ENCODE assay signal across 10 mouse cellular contexts in the genomic region with DNA sequence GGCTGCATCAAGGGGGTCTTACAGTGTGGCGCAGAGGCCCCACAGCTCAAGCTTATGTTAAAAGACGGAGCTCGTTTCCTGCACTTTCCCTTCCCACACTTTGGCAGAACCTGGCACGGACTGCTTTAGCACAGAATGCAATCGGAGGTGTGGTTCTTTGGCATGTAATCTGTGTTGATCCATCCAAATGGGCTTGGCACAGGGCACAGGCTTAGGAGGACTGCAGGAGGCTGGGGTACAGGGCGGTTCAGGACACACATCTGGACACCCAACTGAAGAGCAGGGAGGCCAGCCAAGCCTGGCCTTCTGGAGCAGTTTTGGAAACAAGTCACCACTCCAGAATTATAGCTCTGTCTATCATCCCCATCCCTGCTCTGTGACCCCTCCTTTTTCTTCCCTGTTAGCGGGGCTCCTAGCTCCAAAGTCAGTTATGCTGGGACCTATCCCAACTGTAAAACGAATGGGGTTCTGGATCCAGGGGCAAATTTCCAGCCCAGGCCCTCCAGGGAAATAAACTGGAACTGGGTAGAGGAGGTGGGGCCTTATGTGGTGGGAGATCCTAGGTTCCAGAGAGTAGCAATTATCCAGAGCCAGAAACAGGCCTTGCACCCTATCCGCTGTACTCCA. TPM values are rescaled to one million over a fixed set of nuclear protein-coding genes. Genes with fewer than 3 reads are reported as not detected.
DNase-seq lines count a peak whose midpoint lies in the region; ATAC-seq lines count a peak whose summit lies in the region.
"Had no signal": no experiment of that assay in that cellular context is flagged by ENCODE, and none has a peak within 500 bp of the region (broad histone marks: within the 10 kb centered on the region; RNA-seq: fewer than 3 reads in every experiment).

No protein-coding gene starts in this region.

- H3K9me3 ChIP-seq in limb, embryonic 13.5 days = no peaks in the 10 kb centered on the region

- H3K4me2 ChIP-seq in limb, embryonic 13.5 days (replicated peaks) = peak overlapping the region; percentile 37; the same call in 1 of the 2 replicates

- intact Hi-C loops in gastrocnemius, postnatal 36 days (cut with DNase I) = no loop called here

- DNase-seq in left cerebral cortex, adult 18-20 months (ENCODE audit: low spot score in 2 of 2) = peak; percentile 47 to 50
- DNase-seq in left cerebral cortex, adult 11 months (ENCODE audit: low spot score) = no peak
- peak; percentile 69 for DNase-seq in cerebellum, adult 8-10 months
- peak; percentile 62 to 71 for DNase-seq in gastrocnemius, postnatal 36 days
- no peak for DNase-seq in spleen, adult 18-20 months
- no peak for DNase-seq in thymus, postnatal 14 days

- H3K27me3 ChIP-seq in limb, embryonic 13.5 days = peaks cover 14% of the 10 kb centered on the region; the same call in 1 of the 2 replicates

- peaks cover 38% of the 10 kb centered on the region for H3K4me1 ChIP-seq in limb, embryonic 13.5 days

- 41% methylated on average over 9 of the region's 9 CpGs for WGBS in limb, embryonic 13.5 days

- ATAC-seq in limb, embryonic 13.5 days (ENCODE audit: low FRiP score, low read depth) = peak; percentile 71
- no peak for ATAC-seq in monocyte, adult 5-6 weeks (replicated peaks; ENCODE audit: insufficient number of reproducible peaks, low FRiP score, low TSS enrichment, poor library complexity, severe bottlenecking)
- ATAC-seq: Patski had no signal

- no peak overlapping the region for H3K9ac ChIP-seq in limb, embryonic 13.5 days

- H3K4me3 ChIP-seq in limb, embryonic 13.5 days = no peak overlapping the region

- H3K27ac ChIP-seq in limb, embryonic 13.5 days = peak overlapping the region; percentile 81
- H3K27ac ChIP-seq: macrophage had no signal

- no peaks in the 10 kb centered on the region for H3K36me3 ChIP-seq in limb, embryonic 13.5 days

RNA-seq across cellular contexts. Expression of a gene that starts 5.2 kb away (rescaled TPM):
- total RNA-seq in left cerebral cortex, adult 18-20 months (2021) = 100 to 1,000 TPM; 257 to 300 TPM
- total RNA-seq in gastrocnemius, postnatal 36 days (2021) = under 1 TPM; 0.07 to 0.23 TPM
- 0.60 and 0.61 TPM in 2 replicates for polyA plus RNA-seq in limb, embryonic 13.5 days (2015; fragmentation: Nextera tagmentation; extraction: Ambion mirVana)
- not detected in 3 replicates for total RNA-seq in monocyte, adult 5-6 weeks (2017)
- polyA plus RNA-seq: macrophage, Patski had no signal

RNA-seq across cellular contexts. Expression of a gene that starts 36.5 kb away (rescaled TPM):
- total RNA-seq in left cerebral cortex, adult 18-20 months (2021) = 1 to 10 TPM; 2.6 to 3.3 TPM
- total RNA-seq in gastrocnemius, postnatal 36 days (2021) = 10 to 100 TPM; 26.7 to 34.9 TPM
- 319 TPM in 2 replicates for polyA plus RNA-seq in limb, embryonic 13.5 days (2015; fragmentation: Nextera tagmentation; extraction: Ambion mirVana)
- not detected in 3 replicates for total RNA-seq in monocyte, adult 5-6 weeks (2017)
- polyA plus RNA-seq: macrophage, Patski had no signal

RNA-seq across cellular contexts. Expression of a gene that starts 45.5 kb away (rescaled TPM):
- 10 to 100 TPM; 22.9 to 23.9 TPM for total RNA-seq in left cerebral cortex, adult 18-20 months (2021)
- total RNA-seq in gastrocnemius, postnatal 36 days (2021) = 1 to 10 TPM; 2.6 to 3.8 TPM
- 87.3 and 87.8 TPM in 2 replicates for polyA plus RNA-seq in limb, embryonic 13.5 days (2015; fragmentation: Nextera tagmentation; extraction: Ambion mirVana)
- 14.7 to 31.5 TPM (median 15.7 TPM) in 3 replicates for total RNA-seq in monocyte, adult 5-6 weeks (2017)

RNA-seq across cellular contexts. Expression of a gene that starts 56.2 kb away (rescaled TPM):
- total RNA-seq in left cerebral cortex, adult 18-20 months (2021) = 10 to 100 TPM; 43.4 to 43.8 TPM
- 1 to 10 TPM; 3.9 to 5.2 TPM for total RNA-seq in gastrocnemius, postnatal 36 days (2021)
- 31.9 and 32.6 TPM in 2 replicates for polyA plus RNA-seq in limb, embryonic 13.5 days (2015; fragmentation: Nextera tagmentation; extraction: Ambion mirVana)
- total RNA-seq in monocyte, adult 5-6 weeks (2017) = not detected in 3 replicates

Comparison
In these comparisons a context has a peak if more than half of its experiments do, and no peak if none do; other contexts are left out.
1. DNase-seq: peak in left cerebral cortex, adult 18-20 months (2 of 2), cerebellum, adult 8-10 months (single experiment) and gastrocnemius, postnatal 36 days (2 of 2); none in left cerebral cortex, adult 11 months (single experiment), spleen, adult 18-20 months (0 of 2) and thymus, postnatal 14 days (single experiment).
2. RNA of a gene that starts 5.2 kb away (total RNA-seq): 257 to 300 TPM in left cerebral cortex, adult 18-20 months; 0.07 to 0.23 TPM in gastrocnemius, postnatal 36 days and not detected in monocyte, adult 5-6 weeks; every median in the first group is over 100 times any median in the second.
3. RNA of a gene that starts 36.5 kb away (total RNA-seq): 26.7 to 34.9 TPM in gastrocnemius, postnatal 36 days; 2.6 to 3.3 TPM in left cerebral cortex, adult 18-20 months and not detected in monocyte, adult 5-6 weeks; every median in the first group is over 4 times any median in the second.